Mouse (Mus musculus) MEL (cell line): ENCODE measurements at regions not wholly inside any gene's neighbourhood (a gene's known extent, or its start where the extent isn't known, plus 50 kb on each side); places are given as distances from the start of the nearest gene placed in this dataset.

Source experiments
- CHD2 ChIP-seq: IDR thresholded peaks from 2 replicates; pipeline ENCODE4 v1.6.1; 2011; ENCODE audit warnings: low read length, improper control_type of control experiment
- CTCF ChIP-seq, 3 experiments: IDR thresholded peaks in 2 of 3; conservative IDR thresholded peaks in 1 of 3; 2 replicates each; pipeline ENCODE4 v1.5.1; 2011 to 2012; ENCODE audit warnings: low read length in 3 of 3, low read depth in 2 of 3, mild to moderate bottlenecking in 2 of 3, improper control_type of control experiment in 1 of 3, inconsistent platforms in 1 of 3, mixed read lengths in 1 of 3, moderate library complexity in 1 of 3; ENCODE audit not compliant: control insufficient read depth in 1 of 3, insufficient read depth in 1 of 3, poor library complexity in 1 of 3, severe bottlenecking in 1 of 3
- GATA1 ChIP-seq: IDR thresholded peaks from 2 replicates; pipeline ENCODE4 v1.6.1; 2011; ENCODE audit warnings: low read depth, low read length, improper control_type of control experiment
- MAFK ChIP-seq: IDR thresholded peaks from 2 replicates; pipeline ENCODE4 v1.6.1; 2011; ENCODE audit warnings: low read depth, mild to moderate bottlenecking, low read length, improper control_type of control experiment, borderline replicate concordance
- POLR2A ChIP-seq, 2 experiments: IDR thresholded peaks; 2 replicates each; pipeline ENCODE4 v1.6.1; 2011 to 2012; ENCODE audit warnings: low read length in 2 of 2, mild to moderate bottlenecking in 2 of 2, control low read depth in 1 of 2, improper control_type of control experiment in 1 of 2, low read depth in 1 of 2, moderate library complexity in 1 of 2; ENCODE audit not compliant: control insufficient read depth in 1 of 2, insufficient read depth in 1 of 2, poor library complexity in 1 of 2
- SIN3A ChIP-seq: IDR thresholded peaks from 2 replicates; pipeline ENCODE4 v1.6.1; 2012; ENCODE audit warnings: low read length, improper control_type of control experiment, inconsistent platforms
- TCF12 ChIP-seq: IDR thresholded peaks from 2 replicates; pipeline ENCODE4 v1.6.1; 2014; ENCODE audit warnings: low read depth, mild to moderate bottlenecking, inconsistent platforms, low read length, improper control_type of control experiment, moderate library complexity
- UBTF ChIP-seq: IDR thresholded peaks from 2 replicates; pipeline ENCODE4 v1.6.1; 2012; ENCODE audit warnings: low read depth, mild to moderate bottlenecking, inconsistent platforms, low read length, improper control_type of control experiment, moderate library complexity, borderline replicate concordance; ENCODE audit not compliant: insufficient read depth
- ZNF384 ChIP-seq: IDR thresholded peaks from 2 replicates; pipeline ENCODE4 v1.6.1; 2012; ENCODE audit warnings: low read depth, mild to moderate bottlenecking, inconsistent platforms, low read length, improper control_type of control experiment

GRCm38 (mm10) chr9:62624562-62625044 is 53.0 kb upstream of the Itga11 start:
- TF ChIP-seq CHD2 (no peak), CTCF (IDR thresholded peaks at IDR 0.05 in 2 of 3, conservative IDR thresholded peaks at IDR 0.05 in 1 of 3; ENCODE audit: control insufficient read depth in 1 of 3, insufficient read depth in 1 of 3, low read depth in 2 of 3, low read length in 3 of 3, poor library complexity in 1 of 3, severe bottlenecking in 1 of 3) (no peak), ZNF384 (no peak), SIN3A (no peak), TCF12 (no peak), UBTF (no peak), MAFK (no peak), POLR2A (IDR thresholded peaks at IDR 0.05; ENCODE audit: control insufficient read depth in 1 of 2, insufficient read depth in 1 of 2, low read depth in 1 of 2, low read length in 2 of 2, poor library complexity in 1 of 2) (no peak), GATA1 (no peak)
